Mouse (Mus musculus): Measurements from ENCODE around the gene Cyp2b10.

DNA sequence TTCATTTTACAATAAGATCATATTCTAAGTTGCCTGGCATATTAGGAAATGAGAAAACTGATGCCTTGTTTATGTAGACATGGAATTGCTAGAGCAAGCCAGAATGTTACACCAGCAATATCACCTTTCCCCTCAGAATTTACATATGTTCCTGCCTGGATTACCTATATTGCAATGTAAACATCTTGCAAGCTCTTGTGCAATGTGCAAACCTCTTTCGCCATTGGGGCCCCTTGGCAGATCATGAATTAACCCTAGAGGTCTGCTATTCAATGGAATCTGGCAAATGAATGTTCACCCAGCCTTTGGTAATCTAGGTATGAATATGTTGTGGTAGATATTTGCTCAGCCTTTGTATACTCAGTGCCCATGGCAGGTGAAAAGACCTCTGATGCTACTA, 47.9 kb downstream of the Cyp2b10 start:
- TF ChIP-seq POLR2A (IDR thresholded peaks at IDR 0.05; ENCODE audit: borderline replicate concordance, insufficient read depth, low read length) (no peak), CTCF (IDR thresholded peaks at IDR 0.05; ENCODE audit: borderline replicate concordance, insufficient read depth, low read depth, low read length) (no peak)

All from cerebellum, adult 2 months (tissue).